Mouse (Mus musculus) thymus, adult 2 months (tissue): ENCODE measurements around the gene Hsd17b2.

ENCODE experiments used
- CTCF ChIP-seq: fragments of 200-500 bp; IDR thresholded peaks from 2 replicates; pipeline ENCODE4 v1.5.1; 2012; ENCODE audit warnings: mild to moderate bottlenecking, control low read depth, low read length, moderate library complexity, borderline replicate concordance; ENCODE audit not compliant: control insufficient read depth, poor library complexity, insufficient read depth; ENCODE audit errors: extremely low read depth
- POLR2A ChIP-seq: fragments of 200-500 bp; IDR thresholded peaks from 2 replicates; pipeline ENCODE4 v1.6.1; 2012; ENCODE audit warnings: mild to moderate bottlenecking, low read length, control low read depth, moderate library complexity; ENCODE audit not compliant: control insufficient read depth, poor library complexity, insufficient read depth; ENCODE audit errors: extremely low read depth

DNA sequence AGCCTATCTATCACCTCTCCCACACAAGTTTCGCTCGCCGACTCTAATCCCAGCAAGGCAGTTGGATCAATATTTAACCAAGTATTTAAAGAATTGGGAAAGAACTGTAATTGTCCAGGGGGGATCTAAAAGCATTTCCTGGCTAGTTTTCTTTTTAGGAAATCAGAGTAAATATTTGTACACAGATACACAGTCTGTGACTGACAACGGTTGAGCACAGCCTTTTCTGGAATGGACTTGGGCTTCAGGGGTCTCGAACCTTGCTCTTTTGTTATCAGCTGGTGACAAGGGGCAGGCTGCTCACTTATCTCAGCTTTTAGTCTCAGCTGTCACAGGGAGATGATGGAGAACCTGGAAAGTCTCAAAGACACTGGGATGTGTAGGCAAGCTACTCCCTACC, 44.9 kb downstream of the Hsd17b2 start:
- TF ChIP-seq CTCF: no peak
- TF ChIP-seq POLR2A: no peak
